Mouse (Mus musculus) CH12.LX (cell line): ENCODE measurements around the gene B9d2. TPM values are rescaled to one million over a fixed set of nuclear protein-coding genes. Genes with fewer than 3 reads are reported as not detected.

Experiments
- DNase-seq: peaks from one replicate; pipeline ENCODE4 v3.0.0-alpha.2; 2013; ENCODE audit errors: extremely low read depth
- H3K27ac ChIP-seq: 2 replicates; pipeline ENCODE4 v1.5.1; 2012; ENCODE audit warnings: low read depth, mild to moderate bottlenecking, control low read depth, moderate library complexity; ENCODE audit not compliant: insufficient read depth
- H3K27me3 ChIP-seq: replicated peaks from 2 replicates; pipeline ENCODE3; 2012; ENCODE audit warnings: inconsistent platforms
- H3K36me3 ChIP-seq, 2 experiments: replicated peaks in 1 of 2; 2 replicates each; pipeline versions ENCODE3 to v1.6.1; 2012; ENCODE audit warnings: inconsistent platforms in 1 of 2, low read length in 1 of 2, mild to moderate bottlenecking in 1 of 2, mixed read lengths in 1 of 2, moderate library complexity in 1 of 2; ENCODE audit not compliant: control insufficient read depth in 1 of 2, insufficient read depth in 1 of 2
- H3K4me1 ChIP-seq, 2 experiments: 2 replicates each; pipeline ENCODE4 v1.6.1; 2012; ENCODE audit warnings: inconsistent platforms in 1 of 2, moderate library complexity in 1 of 2; ENCODE audit not compliant: insufficient read depth in 2 of 2, control insufficient read depth in 1 of 2
- H3K4me2 ChIP-seq: 2 replicates; pipeline ENCODE4 v1.6.1; 2012; ENCODE audit warnings: low read depth, mild to moderate bottlenecking, control low read depth; ENCODE audit not compliant: poor library complexity, insufficient read depth, severe bottlenecking
- H3K4me3 ChIP-seq, 3 experiments: fragments of 150-350 bp in 1 of 3; sonication (generic) in 1 of 3; replicated peaks in 1 of 3; 2 replicates each; pipeline versions ENCODE3 to v1.5.1; 2011 to 2012; ENCODE audit warnings: low read depth in 2 of 3, low read length in 2 of 3, mild to moderate bottlenecking in 2 of 3, moderate library complexity in 2 of 3, control low read depth in 1 of 3, improper control_type of control experiment in 1 of 3, inconsistent platforms in 1 of 3, mixed read lengths in 1 of 3; ENCODE audit not compliant: poor library complexity in 1 of 3
- H3K79me2 ChIP-seq: replicated peaks from 2 replicates; pipeline ENCODE4 v1.6.1; 2012; ENCODE audit warnings: mild to moderate bottlenecking, moderate library complexity; ENCODE audit not compliant: control insufficient read depth, poor library complexity, insufficient read depth, severe bottlenecking; ENCODE audit errors: extremely low read depth
- H3K9ac ChIP-seq: 2 replicates; pipeline ENCODE4 v1.6.1; 2012; ENCODE audit warnings: low read depth, mild to moderate bottlenecking, control low read depth, moderate library complexity; ENCODE audit not compliant: insufficient read depth
- H3K9me3 ChIP-seq: replicated peaks from 2 replicates; pipeline ENCODE3; 2012; ENCODE audit warnings: low read length, inconsistent platforms, mixed read lengths
- BHLHE40 ChIP-seq: IDR thresholded peaks from 2 replicates; pipeline ENCODE4 v1.6.1; 2011; ENCODE audit warnings: mild to moderate bottlenecking, low read depth, low read length, improper control_type of control experiment
- CHD1 ChIP-seq: IDR thresholded peaks from 2 replicates; pipeline ENCODE4 v1.6.1; 2012; ENCODE audit warnings: low read depth, low read length, improper control_type of control experiment, inconsistent platforms
- CHD2 ChIP-seq: IDR thresholded peaks from 2 replicates; pipeline ENCODE4 v1.6.1; 2011; ENCODE audit warnings: low read length, improper control_type of control experiment
- EP300 ChIP-seq: IDR thresholded peaks from 2 replicates; pipeline ENCODE4 v1.6.1; 2011; ENCODE audit warnings: low read length, improper control_type of control experiment
- ETS1 ChIP-seq: conservative IDR thresholded peaks from 2 replicates; pipeline ENCODE4 v1.6.1; 2012; ENCODE audit warnings: low read depth, mild to moderate bottlenecking, inconsistent platforms, low read length, improper control_type of control experiment, moderate library complexity
- GABPA ChIP-seq: IDR thresholded peaks from 2 replicates; pipeline ENCODE4 v1.6.1; 2012; ENCODE audit warnings: low read depth, low read length, improper control_type of control experiment, inconsistent platforms; ENCODE audit not compliant: insufficient replicate concordance
- HCFC1 ChIP-seq: IDR thresholded peaks from 2 replicates; pipeline ENCODE4 v1.6.1; 2012; ENCODE audit warnings: low read depth, mild to moderate bottlenecking, inconsistent platforms, low read length, improper control_type of control experiment
- IRF4 ChIP-seq: IDR thresholded peaks from 2 replicates; pipeline ENCODE4 v1.6.1; 2014; ENCODE audit warnings: low read depth, mild to moderate bottlenecking, inconsistent platforms, low read length, improper control_type of control experiment
- JUN ChIP-seq: IDR thresholded peaks from 2 replicates; pipeline ENCODE4 v1.6.1; 2011; ENCODE audit warnings: low read depth, mild to moderate bottlenecking, low read length, improper control_type of control experiment, moderate library complexity; ENCODE audit not compliant: insufficient read depth
- KAT2A ChIP-seq: IDR thresholded peaks from 2 replicates; pipeline ENCODE4 v1.6.1; 2012; ENCODE audit warnings: low read length, improper control_type of control experiment, inconsistent platforms; ENCODE audit not compliant: insufficient replicate concordance
- MAFK ChIP-seq: IDR thresholded peaks from 2 replicates; pipeline ENCODE4 v1.6.1; 2011; ENCODE audit warnings: low read length, improper control_type of control experiment; ENCODE audit not compliant: insufficient replicate concordance
- MAZ ChIP-seq: IDR thresholded peaks from 2 replicates; pipeline ENCODE4 v1.6.1; 2012; ENCODE audit warnings: low read depth, mild to moderate bottlenecking, inconsistent platforms, low read length, improper control_type of control experiment, moderate library complexity
- MEF2A ChIP-seq: IDR thresholded peaks from 2 replicates; pipeline ENCODE4 v1.6.1; 2014; ENCODE audit warnings: low read depth, mild to moderate bottlenecking, inconsistent platforms, low read length, improper control_type of control experiment, borderline replicate concordance
- MXI1 ChIP-seq: IDR thresholded peaks from 2 replicates; pipeline ENCODE4 v1.6.1; 2011; ENCODE audit warnings: mild to moderate bottlenecking, low read depth, low read length, improper control_type of control experiment
- NRF1 ChIP-seq: IDR thresholded peaks from 2 replicates; pipeline ENCODE4 v1.6.1; 2014; ENCODE audit warnings: low read depth, mild to moderate bottlenecking, inconsistent platforms, low read length, improper control_type of control experiment, moderate library complexity
- POLR2AphosphoS2 ChIP-seq: IDR thresholded peaks from 2 replicates; pipeline ENCODE4 v1.6.1; 2011; ENCODE audit warnings: low read depth, low read length, improper control_type of control experiment
- RCOR1 ChIP-seq: conservative IDR thresholded peaks from 2 replicates; pipeline ENCODE4 v1.6.1; 2012; ENCODE audit warnings: low read depth, mild to moderate bottlenecking, inconsistent platforms, low read length, improper control_type of control experiment
- SIN3A ChIP-seq: IDR thresholded peaks from 2 replicates; pipeline ENCODE4 v1.6.1; 2012; ENCODE audit warnings: low read length, improper control_type of control experiment, inconsistent platforms
- UBTF ChIP-seq: IDR thresholded peaks from 2 replicates; pipeline ENCODE4 v1.6.1; 2012; ENCODE audit warnings: low read depth, mild to moderate bottlenecking, inconsistent platforms, low read length, improper control_type of control experiment, moderate library complexity
- USF2 ChIP-seq: conservative IDR thresholded peaks from 2 replicates; pipeline ENCODE4 v1.6.1; 2011; ENCODE audit warnings: low read depth, low read length, improper control_type of control experiment
- ZC3H11A ChIP-seq: IDR thresholded peaks from 2 replicates; pipeline ENCODE4 v1.6.1; 2012; ENCODE audit warnings: low read depth, mild to moderate bottlenecking, inconsistent platforms, low read length, improper control_type of control experiment
- dilution Hi-C: fragments of 300-500 bp; cut with MboI; formaldehyde crosslinking; loops from 2 replicates; pipeline ENCODE4 v1.14.3; 2020; ENCODE audit warnings: low sequenced_read_pairs; ENCODE audit not compliant: extremely low pct_unique_long_range_greater_than_20kb, extremely low pct_ligation_motif_present
- in situ Hi-C: fragments of 300-500 bp; cut with MboI; formaldehyde crosslinking; loops from 3 replicates; pipeline ENCODE4 v1.14.3; 2019; ENCODE audit warnings: low sequenced_read_pairs, low pct_ligation_motif_present, low pct_unique_long_range_greater_than_20kb, mixed read lengths
- polyA plus RNA-seq: library from polyadenylated mRNA; unstranded; fragments of >175 nt; gene quantifications from 2 replicates; pipeline ENCODE4 v1.2.1, GENCODE M21; 2012; ENCODE audit warnings: low read depth; ENCODE audit not compliant: insufficient read length
- total RNA-seq, 2 experiments: library from RNA; depleted of rRNA; stranded (reverse); fragments of 300-350 nt in 1 of 2; fragments of >200 nt in 1 of 2; gene quantifications; 2 replicates each; pipeline ENCODE4 v1.2.3; 2012 to 2014

The B9d2 gene
- total and polyA plus RNA-seq, 3 experiments = 9.3 to 21.2 (median 15.8) TPM

DNA sequence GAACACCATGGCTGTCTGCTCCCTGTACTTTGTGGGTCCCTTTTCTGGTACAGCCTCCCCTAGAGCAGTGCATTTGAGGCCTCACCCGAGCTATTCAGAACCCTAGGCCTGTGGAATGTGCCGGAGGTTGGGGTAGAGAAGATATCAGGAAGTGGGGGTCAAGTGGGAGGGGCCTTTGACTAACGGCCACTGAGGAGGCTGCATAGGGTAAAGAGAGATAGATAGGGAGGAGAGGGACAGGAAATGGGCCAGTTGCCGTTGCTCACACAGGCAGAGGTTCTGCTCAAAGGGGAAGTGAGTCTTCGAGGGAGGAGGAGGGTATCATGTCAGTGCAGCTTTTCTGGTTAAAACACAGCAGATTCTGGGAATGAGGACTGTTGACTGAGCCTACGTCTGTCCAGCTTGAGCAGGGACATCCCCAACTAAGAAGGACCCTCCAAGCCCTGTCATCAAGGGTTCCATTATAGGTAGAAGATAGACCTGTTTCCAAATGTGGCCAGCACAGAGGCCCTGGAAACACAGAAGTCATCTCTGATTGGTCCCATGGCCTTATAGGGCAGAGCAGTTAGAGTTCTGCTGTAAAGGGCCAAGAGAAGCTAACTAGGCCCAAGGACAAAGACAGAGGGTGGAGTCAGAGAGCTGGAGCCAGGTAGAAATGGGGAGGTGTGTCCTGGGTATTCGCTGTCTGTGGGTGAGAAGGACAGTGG lies 3.0 kb downstream of the B9d2 start (continued):
- no peak for TF ChIP-seq RCOR1
- 0 out of 2 replicates have a peak, but pooled peaks have one; percentile 51 for TF ChIP-seq POLR2AphosphoS2
- no peak for TF ChIP-seq SIN3A
- TF ChIP-seq MAZ = peak; percentile 67; the same call in 1 of the 2 replicates
- TF ChIP-seq KAT2A = no peak
- no peak for TF ChIP-seq JUN
- peak; percentile 62 for TF ChIP-seq IRF4
- no peak for TF ChIP-seq BHLHE40
- no peak for TF ChIP-seq UBTF
- TF ChIP-seq MXI1 = peak; percentile 13; the same call in 1 of the 2 replicates
- no peak for TF ChIP-seq NRF1

DNA sequence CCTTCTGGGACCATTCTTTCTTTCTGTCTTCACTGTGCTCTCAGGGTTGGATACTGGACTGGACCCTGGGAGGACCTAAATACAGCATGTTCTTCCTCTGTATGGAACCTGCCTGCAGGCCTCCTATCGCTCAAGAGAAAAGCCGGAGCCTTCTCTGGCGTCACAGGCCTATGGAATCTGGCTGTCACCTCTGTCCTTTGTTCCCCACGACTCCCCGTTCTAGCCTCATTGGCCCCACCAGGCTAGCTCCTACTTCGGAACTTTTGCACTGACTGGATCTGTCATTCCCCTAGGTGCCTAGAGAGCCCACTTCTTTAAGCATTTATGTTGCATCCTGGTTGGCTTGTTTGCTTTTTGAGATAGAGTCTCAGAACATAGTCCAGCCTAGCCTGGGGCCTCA lies 4.1 kb downstream of the B9d2 start:
- Histone ChIP-seq H3K79me2 (peaks cover 16% of the 10 kb centered on the region), H3K9ac (no peak overlapping the region), H3K27me3 (no peaks in the 10 kb centered on the region), H3K4me2 (no peak overlapping the region), H3K4me1 (peaks cover 23 to 56% of the 10 kb centered on the region in 2 experiments), H3K4me3 (no peak overlapping the region), H3K36me3 (peaks cover 0 to 28% of the 10 kb centered on the region in 2 experiments), H3K27ac (no peak overlapping the region), H3K9me3 (no peaks in the 10 kb centered on the region)
- DNase-seq = no peak
- in situ Hi-C loops (no loop called here), dilution Hi-C loops (no loop called here)
- TF ChIP-seq CHD2 (no peak), EP300 (no peak), HCFC1 (no peak), USF2 (no peak), MAFK (no peak), GABPA (no peak), ZC3H11A (no peak), JUN (no peak), CHD1 (no peak), ETS1 (no peak), MEF2A (no peak), POLR2AphosphoS2 (no peak)
